Mouse (Mus musculus): ENCODE results near the gene Tmem59l.
A peak's percentile ranks its signal among the peaks of the same experiment; 100 is the strongest.

Tmem59l gene

DNA sequence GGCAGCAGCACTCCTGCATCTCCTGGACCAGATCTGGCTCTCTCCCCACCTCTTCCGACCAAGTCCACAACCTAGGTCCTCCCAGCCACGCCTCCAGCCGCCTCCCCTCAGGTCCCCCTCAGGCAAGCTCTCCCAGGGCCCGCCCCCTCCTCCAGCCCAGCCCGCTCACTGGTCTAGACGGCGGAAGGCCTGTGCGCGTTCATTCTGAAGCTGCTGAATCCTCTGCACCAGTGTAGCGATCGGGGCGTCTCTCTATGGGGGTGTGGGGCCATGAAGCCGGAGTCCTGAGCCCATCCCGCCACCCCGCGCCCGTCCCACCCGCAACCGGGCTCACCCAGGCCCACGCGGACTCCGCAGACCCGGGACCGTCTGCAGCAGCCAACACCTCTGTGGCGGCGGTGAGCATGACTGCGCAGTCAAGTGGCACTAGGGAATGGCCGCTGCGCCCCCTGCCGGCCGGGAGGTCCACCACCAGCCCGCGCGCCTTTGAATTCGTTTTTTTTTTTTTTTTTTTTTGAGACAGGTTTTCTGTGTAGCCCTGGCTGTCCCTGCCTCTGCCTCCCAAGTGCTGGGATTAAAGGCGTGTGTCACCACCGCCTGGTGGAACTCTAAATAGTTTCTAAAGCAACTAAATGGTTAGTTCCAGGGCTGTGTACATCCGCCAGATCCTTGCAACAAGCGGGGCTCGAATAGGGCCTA is 19.3 kb upstream of the Tmem59l start, which contains the start of gene Rex1bd:
Gene Rex1bd (minus strand): TSS at position 425 of the 699 bp plus-strand sequence.
- peak; percentile 94 for DNase-seq

DNA sequence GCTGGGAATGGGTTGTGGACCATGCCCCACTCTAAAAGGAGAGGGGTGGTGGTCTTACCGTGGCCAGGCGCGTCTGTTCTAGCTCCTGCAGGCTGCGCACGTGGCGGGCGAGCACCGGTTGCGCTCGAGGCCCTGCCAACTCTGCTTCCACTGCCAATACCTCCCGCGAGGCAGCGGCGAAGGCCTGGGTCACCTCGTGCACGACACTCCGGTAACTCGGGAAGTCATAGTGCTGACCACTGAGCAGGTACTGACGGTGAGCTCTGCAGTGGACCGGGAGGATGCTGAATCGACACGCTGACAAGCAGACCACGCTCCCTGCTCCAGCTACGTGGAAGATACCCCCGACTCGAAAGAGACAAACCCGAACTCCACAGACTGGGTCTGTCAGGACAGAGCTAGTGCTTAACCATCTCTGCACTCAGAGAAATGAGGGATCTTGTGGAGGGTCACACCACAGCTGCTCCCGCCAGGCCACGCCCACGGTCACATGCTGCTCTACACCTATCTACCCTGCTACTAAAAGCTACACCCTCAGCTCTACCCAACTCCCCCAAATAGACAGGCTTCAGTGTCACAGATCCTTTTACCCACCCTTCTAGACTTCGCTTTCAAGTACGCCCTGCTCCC is 18.7 kb upstream of the Tmem59l start:
- peak; percentile 72 for DNase-seq

GRCm38 (mm10) chr8:70504851-70505250 is 17.7 kb upstream of the Tmem59l start:
- DNase-seq = peak; percentile 83

GRCm38 (mm10) chr8:70504291-70504716 is 17.1 kb upstream of the Tmem59l start:
- peak; percentile 72 for DNase-seq

- peak; percentile 78 for DNase-seq
Measured at GRCm38 (mm10) chr8:70503062-70503750, 16.0 kb upstream of the Tmem59l start.

- DNase-seq = no peak
Measured at GRCm38 (mm10) chr8:70502540-70502939, 15.4 kb upstream of the Tmem59l start.

- peak; percentile 70 for DNase-seq
Measured at GRCm38 (mm10) chr8:70501820-70502529, 14.8 kb upstream of the Tmem59l start.

GRCm38 (mm10) chr8:70500386-70501301 is 13.5 kb upstream of the Tmem59l start:
- DNase-seq = no peak

GRCm38 (mm10) chr8:70495771-70496062 is 8.6 kb upstream of the Tmem59l start:
- no peak for DNase-seq

- DNase-seq = no peak
Measured at GRCm38 (mm10) chr8:70495001-70495770, 8.0 kb upstream of the Tmem59l start.

DNA sequence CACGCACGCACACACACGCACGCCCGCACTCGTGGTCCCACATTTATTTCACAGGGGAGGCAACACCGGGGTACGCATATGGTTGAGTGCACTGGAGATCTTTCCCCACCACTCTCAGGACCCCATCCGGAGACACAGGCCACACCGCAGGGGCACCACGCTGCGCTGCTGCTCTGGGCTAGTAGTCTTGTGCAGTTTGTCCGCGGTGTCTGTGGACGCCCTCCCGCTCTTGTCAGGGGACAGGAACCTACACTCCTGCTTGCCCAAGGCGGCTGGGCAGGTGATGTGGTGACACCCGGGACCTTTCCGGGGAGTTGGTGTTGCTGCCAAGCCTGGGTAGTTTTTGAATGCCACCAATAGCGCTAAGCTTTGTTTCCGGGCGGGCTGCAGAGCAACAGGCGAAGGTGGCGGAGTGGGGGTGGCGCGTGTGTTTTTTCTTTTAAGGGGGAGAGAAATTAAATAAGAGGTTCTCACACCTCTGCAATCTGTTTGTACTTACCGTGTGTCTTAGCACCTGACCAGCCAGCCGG is 7.3 kb upstream of the Tmem59l start:
- DNase-seq = no peak

GRCm38 (mm10) chr8:70493692-70494415 is 6.7 kb upstream of the Tmem59l start:
- peak; percentile 47 for DNase-seq

DNA sequence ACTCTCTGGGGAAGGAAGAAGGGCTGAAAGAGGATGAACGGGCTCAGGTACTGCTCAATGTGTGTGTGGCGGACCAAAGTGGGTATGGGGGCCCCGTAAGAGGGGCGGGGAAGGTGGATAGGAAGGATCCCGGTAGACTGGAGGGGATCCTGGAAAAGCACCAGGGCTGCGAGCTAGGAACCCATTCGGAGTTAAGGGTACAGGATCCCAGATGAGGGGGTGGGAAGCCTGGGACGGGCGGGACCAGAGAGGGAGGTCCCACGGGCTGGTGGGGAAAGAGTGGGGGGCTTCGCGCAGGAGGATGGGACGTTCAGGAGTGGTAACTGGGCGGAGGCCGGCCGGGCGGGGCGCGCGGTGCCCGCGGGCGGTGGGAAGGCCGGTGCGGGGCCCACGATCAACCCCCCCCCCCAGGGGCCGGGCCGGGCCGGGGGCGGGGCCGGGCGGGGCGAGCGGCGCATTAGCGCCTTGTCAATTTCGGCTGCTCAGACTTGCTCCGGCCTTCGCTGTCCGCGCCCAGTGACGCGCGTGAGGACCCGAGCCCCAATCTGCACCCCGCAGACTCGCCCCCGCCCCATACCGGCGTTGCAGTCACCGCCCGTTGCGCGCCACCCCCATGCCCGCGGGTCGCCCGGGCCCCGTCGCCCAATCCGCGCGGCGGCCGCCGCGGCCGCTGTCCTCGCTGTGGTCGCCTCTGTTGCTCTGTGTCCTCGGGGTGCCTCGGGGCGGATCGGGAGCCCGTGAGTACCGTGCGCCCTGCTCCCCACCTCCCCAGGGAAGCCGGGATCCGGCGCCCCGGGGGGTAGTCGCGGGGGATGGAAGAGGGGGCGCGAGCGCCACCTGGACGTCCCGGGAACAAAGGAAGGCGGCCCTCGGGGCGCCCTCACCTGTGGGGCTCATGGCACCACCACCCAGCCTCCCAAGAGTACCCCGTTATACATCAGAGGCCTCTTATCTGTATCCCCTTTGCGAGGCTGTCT is 5.8 kb upstream of the Tmem59l start, which contains the start of gene Crlf1:
Gene Crlf1 (plus strand): TSS at position 495 of the 977 bp plus-strand sequence.
- DNase-seq = no peak

DNA sequence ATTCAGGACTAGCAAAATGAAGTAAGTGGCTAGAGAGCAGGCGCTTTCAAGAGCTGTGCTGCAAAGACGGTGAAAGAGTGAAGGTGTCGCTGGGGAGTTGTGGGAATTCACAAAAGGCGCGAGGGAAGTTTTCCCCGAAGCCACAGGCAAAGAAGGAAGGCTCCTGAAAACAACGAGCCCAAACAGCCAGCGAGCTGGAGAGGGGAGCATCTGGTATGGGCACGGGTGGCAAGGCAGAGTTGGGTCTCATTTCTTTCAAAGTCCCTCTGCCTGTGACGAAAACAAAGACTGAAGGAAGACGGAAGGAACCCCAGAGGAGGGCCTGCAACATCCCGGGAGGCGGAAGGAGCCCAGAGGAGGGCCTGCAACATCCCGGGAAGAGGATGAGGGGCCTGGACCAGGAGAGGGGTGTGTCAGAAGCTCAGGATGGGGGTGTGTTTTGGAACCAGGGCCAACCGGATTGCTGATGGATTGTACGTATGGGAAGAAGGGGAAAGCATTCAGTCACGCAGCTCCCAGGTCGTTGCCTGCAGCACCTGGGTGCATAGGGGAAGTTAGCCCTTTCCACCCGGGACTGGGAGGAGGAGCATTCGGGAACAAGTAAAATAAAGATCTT is 3.8 kb upstream of the Tmem59l start:
- DNase-seq = no peak

DNA sequence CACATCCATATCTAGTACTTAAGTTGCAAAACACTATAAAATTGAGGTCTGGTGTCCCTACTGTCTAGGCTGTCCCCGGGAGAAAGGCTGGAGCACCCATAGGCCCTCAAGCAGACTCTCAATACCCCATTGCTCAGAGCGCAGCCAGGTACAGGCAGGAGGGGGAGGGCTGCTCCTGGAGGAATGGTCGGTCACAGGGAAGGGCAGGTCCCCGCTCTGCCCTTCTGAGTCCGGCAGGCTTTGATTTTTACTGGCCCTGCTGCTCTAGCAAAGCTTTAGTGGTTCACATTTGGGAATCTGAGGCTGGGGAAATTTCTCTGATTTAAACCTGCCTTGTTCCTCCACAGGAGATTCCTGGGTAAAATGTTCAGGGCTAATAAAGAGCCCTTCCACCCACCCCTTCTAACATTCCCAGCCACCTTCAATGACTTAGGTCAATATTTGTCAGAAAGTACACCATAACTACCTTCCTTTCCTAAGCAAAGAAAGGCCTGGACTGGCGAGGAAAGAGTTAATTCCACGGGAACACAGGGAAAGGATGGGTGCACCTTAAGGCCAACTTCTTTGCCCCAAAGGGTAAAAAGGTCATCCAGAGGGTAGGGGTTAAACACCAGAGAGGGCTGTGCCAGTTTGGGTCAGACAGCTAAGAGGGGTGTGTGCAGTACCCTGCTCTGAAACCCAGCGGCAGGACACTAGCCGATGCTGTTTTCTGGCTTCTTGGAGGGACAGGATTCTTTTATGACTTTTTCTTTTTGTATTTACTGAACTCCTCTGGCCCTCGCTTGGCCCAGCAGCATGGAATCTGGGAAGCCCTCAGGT is 3.1 kb upstream of the Tmem59l start:
- DNase-seq = no peak

DNA sequence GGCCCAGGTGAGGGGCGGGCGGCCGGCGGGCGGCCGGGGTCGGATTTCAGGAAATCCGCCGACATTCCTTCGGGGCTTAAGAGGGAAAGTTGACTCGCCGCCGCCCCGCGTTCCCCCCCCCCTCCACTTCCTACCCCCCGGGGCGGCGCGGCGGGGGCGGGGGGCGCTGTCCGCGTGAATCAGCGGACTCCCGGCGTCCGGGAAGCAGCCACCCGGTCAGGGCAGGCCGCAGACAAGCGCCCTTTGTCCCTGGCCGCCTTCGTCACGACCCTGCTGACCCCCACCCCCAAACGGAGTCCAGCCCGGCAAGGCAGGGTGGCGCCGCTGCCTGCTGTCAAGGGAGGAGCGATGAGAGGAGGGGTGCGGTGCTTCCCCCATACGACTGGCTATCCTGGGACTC is 2.4 kb upstream of the Tmem59l start:
- DNase-seq = no peak

DNA sequence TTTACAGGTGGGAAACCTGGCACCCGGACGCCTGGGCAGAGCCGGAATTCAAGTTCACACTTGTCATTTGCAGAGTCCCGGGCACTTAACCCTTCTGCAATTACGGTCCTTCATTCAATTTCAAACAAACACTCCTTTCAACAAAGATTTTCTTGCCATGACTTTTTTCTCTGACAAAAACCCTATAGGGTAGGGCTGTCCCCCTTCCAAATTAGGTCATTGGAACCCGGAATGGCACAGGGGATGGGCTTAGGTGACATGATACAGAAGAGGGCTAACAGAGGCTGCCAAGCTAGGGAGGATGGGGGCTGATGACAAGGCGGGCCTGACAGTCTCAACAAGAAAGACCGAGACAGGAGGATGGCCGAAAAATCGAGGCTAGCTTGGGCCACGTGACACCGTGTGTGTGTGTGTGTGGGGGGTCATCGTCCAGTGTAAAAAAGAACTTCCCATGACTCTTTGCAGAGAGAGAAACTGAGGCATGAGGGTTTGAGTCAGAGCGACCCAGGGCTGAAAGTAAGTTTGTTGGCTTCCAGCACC is 1.8 kb upstream of the Tmem59l start:
- no peak for DNase-seq
